Mouse (Mus musculus) liver, postnatal 0 days (tissue): Measurements from ENCODE around the gene Entpd8. TPM values are rescaled to one million over a fixed set of nuclear protein-coding genes. Genes with fewer than 3 reads are reported as not detected.
A peak's percentile ranks its signal among the peaks of the same experiment; 100 is the strongest.

Experiments
- ATAC-seq: fragments of 200-750 bp; cut with Nextera tagmentation; 2 replicates; pipeline ENCODE4 v1.8.0; 2017; ENCODE audit warnings: mild to moderate bottlenecking, moderate library complexity
- DNase-seq: peaks from one replicate; pipeline ENCODE4 v3.0.0-alpha.2; 2016
- H3K27ac ChIP-seq: fragments of 300-500 bp; sonication (generic); 2 replicates; pipeline ENCODE4 v1.5.1; 2014; ENCODE audit warnings: antibody characterized with exemption, moderate library complexity, mild to moderate bottlenecking, low read depth
- H3K27me3 ChIP-seq: fragments of 300-500 bp; sonication (generic); 2 replicates; pipeline ENCODE4 v1.6.1; 2014; ENCODE audit warnings: low read length, control low read depth, mixed read lengths; ENCODE audit not compliant: insufficient read depth
- H3K36me3 ChIP-seq: fragments of 300-500 bp; sonication (generic); replicated peaks from 2 replicates; pipeline ENCODE4 v1.6.1; 2014; ENCODE audit warnings: mild to moderate bottlenecking, control low read depth, low read length, moderate library complexity, mixed read lengths; ENCODE audit not compliant: insufficient read depth
- H3K4me1 ChIP-seq: fragments of 300-500 bp; sonication (generic); 2 replicates; pipeline ENCODE4 v1.6.1; 2014; ENCODE audit warnings: antibody characterized with exemption, mild to moderate bottlenecking, control low read depth; ENCODE audit not compliant: insufficient read depth
- H3K4me2 ChIP-seq: fragments of 300-500 bp; sonication (generic); 2 replicates; pipeline ENCODE4 v1.6.1; 2014; ENCODE audit warnings: low read depth, mild to moderate bottlenecking, low read length, moderate library complexity, mixed read lengths
- H3K4me3 ChIP-seq: fragments of 300-500 bp; sonication (generic); 2 replicates; pipeline ENCODE4 v1.5.1; 2014; ENCODE audit warnings: low read depth, low read length
- H3K9ac ChIP-seq: fragments of 300-500 bp; sonication (generic); replicated peaks from 2 replicates; pipeline ENCODE4 v1.6.1; 2014; ENCODE audit warnings: mild to moderate bottlenecking, moderate library complexity
- H3K9me3 ChIP-seq: fragments of 300-500 bp; sonication (generic); 2 replicates; pipeline ENCODE4 v1.6.1; 2016; ENCODE audit warnings: mild to moderate bottlenecking, control low read depth, low read length, mixed read lengths
- CTCF ChIP-seq: sonication (generic); IDR thresholded peaks from 2 replicates; pipeline ENCODE4 v1.5.1; 2016; ENCODE audit warnings: antibody characterized with exemption, low read depth
- EP300 ChIP-seq: IDR thresholded peaks from 2 replicates; pipeline ENCODE4 v1.6.1; 2016; ENCODE audit warnings: antibody characterized with exemption, low read depth, mild to moderate bottlenecking
- WGBS: fragments of 180-500 bp; shearing (Covaris S2); extraction: QIAGEN DNeasy Blood & Tissue Kit; methylation state at CpG from one replicate; pipeline ENCODE4 v1.1.7; 2014; ENCODE audit not compliant: insufficient replicate concordance; 5-methylcytosine and 5-hydroxymethylcytosine counted together
- microRNA-seq: library from miRNA; unstranded; fragments of <30 nt; microRNA quantifications from one replicate; pipeline ENCODE4, GENCODE M21; 2016
- polyA plus RNA-seq: library from polyadenylated mRNA; unstranded; fragments of >200 nt; fragmentation: Nextera tagmentation; extraction: Ambion mirVana; gene quantifications from 2 replicates; pipeline ENCODE4 v1.2.1, GENCODE M21; 2015

The Entpd8 gene
- polyA plus RNA-seq, 1 experiment from 2014 or later, result 25.9 TPM

DNA sequence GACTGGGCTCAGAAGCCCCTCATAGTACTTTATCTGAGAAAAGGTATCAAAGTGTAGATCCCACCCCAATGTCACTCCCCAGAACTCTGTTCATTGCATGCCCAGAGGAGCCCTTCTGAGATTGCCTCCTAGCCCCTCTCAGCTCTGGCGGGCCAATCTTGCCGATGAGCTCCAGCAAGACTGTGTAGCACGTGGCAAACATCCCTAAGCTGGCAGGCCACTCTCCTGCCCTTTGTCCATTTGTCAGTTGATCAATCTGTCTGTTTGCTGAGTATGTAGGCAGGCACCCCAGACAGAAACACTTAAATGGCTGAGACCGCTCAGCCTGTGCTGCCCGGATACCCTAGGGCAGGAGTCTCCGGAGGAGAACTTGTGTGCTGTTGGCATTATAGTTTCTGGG, 45.0 kb downstream of the Entpd8 start:
- 73% methylated on average over 6 of the region's 6 CpGs for WGBS
- Histone ChIP-seq H3K27ac (no peak overlapping the region), H3K4me2 (no peak overlapping the region), H3K4me3 (no peak overlapping the region), H3K36me3 (no peaks in the 10 kb centered on the region), H3K9ac (no peak overlapping the region), H3K27me3 (no peaks in the 10 kb centered on the region), H3K9me3 (no peaks in the 10 kb centered on the region), H3K4me1 (peaks cover 17% of the 10 kb centered on the region)
- TF ChIP-seq EP300 (no peak), CTCF (no peak)
- ATAC-seq (peak; percentile 68; the same call in 1 of the 2 replicates), DNase-seq (no peak)

- Histone ChIP-seq H3K27ac (no peak overlapping the region), H3K4me1 (peaks cover 17% of the 10 kb centered on the region), H3K4me2 (no peak overlapping the region), H3K4me3 (no peak overlapping the region), H3K9ac (no peak overlapping the region), H3K36me3 (no peaks in the 10 kb centered on the region), H3K27me3 (no peaks in the 10 kb centered on the region), H3K9me3 (no peaks in the 10 kb centered on the region)
- ATAC-seq, result 0 out of 2 replicates have a peak, but pooled peaks have one; percentile 3
- 76% methylated on average over 19 of the region's 19 CpGs for WGBS
- DNase-seq, result no peak
- TF ChIP-seq CTCF (no peak), EP300 (no peak)
These were observed 46.2 kb downstream of the Entpd8 start for GRCm38 (mm10) chr2:25126011-25127010.

DNA sequence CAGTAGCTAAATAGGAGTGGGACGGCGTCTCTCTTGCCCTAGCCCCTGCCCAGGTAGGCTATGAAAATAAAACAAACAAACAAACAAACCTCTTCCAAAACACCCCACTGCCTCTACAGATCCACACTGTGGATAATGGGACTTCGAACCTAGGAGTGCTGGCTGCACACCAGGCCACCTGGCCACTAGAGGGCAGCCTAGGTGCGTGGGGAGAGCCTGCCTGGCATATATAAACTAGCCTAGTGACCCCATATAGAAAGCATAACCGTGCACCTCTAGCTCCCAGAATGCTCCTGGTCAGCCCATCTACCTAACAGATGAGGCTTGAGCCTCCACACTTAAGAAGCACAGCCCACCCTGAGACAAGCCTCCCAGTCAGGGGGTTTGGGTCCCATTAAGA, 47.1 kb downstream of the Entpd8 start:
- Histone ChIP-seq H3K9ac (no peak overlapping the region), H3K36me3 (no peaks in the 10 kb centered on the region), H3K27ac (no peak overlapping the region), H3K4me3 (no peak overlapping the region), H3K27me3 (no peaks in the 10 kb centered on the region), H3K4me1 (peaks cover 17% of the 10 kb centered on the region), H3K4me2 (no peak overlapping the region), H3K9me3 (no peaks in the 10 kb centered on the region)
- DNase-seq, result peak; percentile 83
- TF ChIP-seq CTCF (peak; percentile 98), EP300 (no peak)
- 36% methylated on average over 5 of the region's 5 CpGs for WGBS
- ATAC-seq, result peak; percentile 78

GRCm38 (mm10) chr2:25128072-25128471, 48.0 kb downstream of the Entpd8 start:
- Histone ChIP-seq H3K4me2 (no peak overlapping the region), H3K27ac (no peak overlapping the region), H3K27me3 (no peaks in the 10 kb centered on the region), H3K9me3 (no peaks in the 10 kb centered on the region), H3K4me3 (no peak overlapping the region), H3K36me3 (no peaks in the 10 kb centered on the region), H3K4me1 (peaks cover 17% of the 10 kb centered on the region), H3K9ac (no peak overlapping the region)
- ATAC-seq (no peak), DNase-seq (no peak)
- no peak for TF ChIP-seq CTCF
- TF ChIP-seq EP300, result no peak
- 78% methylated on average over 11 of the region's 11 CpGs for WGBS

DNA sequence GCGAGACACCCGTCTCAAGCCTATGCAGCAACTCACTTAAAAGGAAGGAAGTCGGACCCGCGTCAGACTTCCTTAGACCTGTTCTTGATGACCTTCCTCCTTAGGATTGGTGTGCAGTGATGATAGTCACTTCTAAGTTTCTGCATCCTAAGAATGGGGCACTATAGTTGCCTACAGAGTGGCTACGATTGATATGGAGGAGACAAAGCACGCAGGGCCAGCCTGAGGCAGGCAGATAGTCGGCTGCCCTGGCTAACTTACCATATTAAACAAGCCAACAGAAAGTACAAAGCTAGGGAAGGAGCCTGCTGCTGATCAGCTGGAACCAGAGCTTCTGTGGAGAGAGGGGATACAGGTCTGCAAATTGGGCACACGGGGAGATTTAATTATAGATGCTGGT, 51.5 kb downstream of the Entpd8 start:
- ATAC-seq, result peak; percentile 54
- DNase-seq, result no peak
- WGBS, result 28% methylated on average over 9 of the region's 9 CpGs

More for the DNA sequence above, 51.5 kb downstream of the Entpd8 start:
- no peak overlapping the region for H3K27ac ChIP-seq
- no peaks in the 10 kb centered on the region for H3K27me3 ChIP-seq
- H3K4me3 ChIP-seq, result no peak overlapping the region
- no peak overlapping the region for H3K9ac ChIP-seq
- H3K4me1 ChIP-seq, result 0 out of 2 replicates have a peak, but pooled peaks cover 3% of the 10 kb centered on the region
- H3K36me3 ChIP-seq, result no peaks in the 10 kb centered on the region
- no peaks in the 10 kb centered on the region for H3K9me3 ChIP-seq
- TF ChIP-seq EP300 (0 out of 2 replicates have a peak, but pooled peaks have one; percentile 60), CTCF (no peak)
- H3K4me2 ChIP-seq, result no peak overlapping the region; the same call in 1 of the 2 replicates

Small RNA genes lying within 50 kb of the gene (microRNA-seq; reads per million reads assigned to microRNA genes)
- not detected for gene Gm24328
- gene Mir7664, result not detected

Other genes with a start within 250 kb of the Entpd8 start
- gene Ehmt1, start 160.7 kb upstream of the Entpd8 start, polyA plus RNA-seq, result 9.1 and 12.3 TPM in 2 replicates
- 16.2 and 16.7 TPM in 2 replicates for gene Arrdc1, start 145.1 kb upstream of the Entpd8 start, polyA plus RNA-seq
- 6.2 and 6.5 TPM in 2 replicates for gene Zmynd19, start 130.5 kb upstream of the Entpd8 start, polyA plus RNA-seq
- 6.4 and 7.0 TPM in 2 replicates for gene Dph7, start 117.9 kb upstream of the Entpd8 start, polyA plus RNA-seq
- gene Mrpl41, start 105.2 kb upstream of the Entpd8 start, polyA plus RNA-seq, result 81.8 and 83.1 TPM in 2 replicates
- 52.9 and 64.5 TPM in 2 replicates for gene Pnpla7, start 104.3 kb upstream of the Entpd8 start, polyA plus RNA-seq
- gene Nsmf, start 25.9 kb upstream of the Entpd8 start, polyA plus RNA-seq, result 29.0 and 32.1 TPM in 2 replicates
- gene Noxa1, start 14.8 kb downstream of the Entpd8 start, polyA plus RNA-seq, result 0.52 and 0.59 TPM in 2 replicates
- 1.3 and 1.7 TPM in 2 replicates for gene Nrarp, start 100.5 kb downstream of the Entpd8 start, polyA plus RNA-seq
- gene Tor4a, start 116.6 kb downstream of the Entpd8 start, polyA plus RNA-seq, result 5.4 and 6.0 TPM in 2 replicates
- 19.3 and 22.3 TPM in 2 replicates for gene Nelfb, start 131.2 kb downstream of the Entpd8 start, polyA plus RNA-seq
- not detected in 2 replicates for gene Stpg3, start 134.3 kb downstream of the Entpd8 start, polyA plus RNA-seq
- gene Fam166a, start 138.4 kb downstream of the Entpd8 start, polyA plus RNA-seq, result not detected in 2 replicates
- 263 and 294 TPM in 2 replicates for gene Tubb4b, start 144.4 kb downstream of the Entpd8 start, polyA plus RNA-seq
- not detected in 2 replicates for gene Slc34a3, start 154.1 kb downstream of the Entpd8 start, polyA plus RNA-seq
- gene Rnf224, start 156.5 kb downstream of the Entpd8 start, polyA plus RNA-seq, result not detected in 2 replicates
- 0.11 TPM in 1 of 2 replicates, not detected in the other for gene Rnf208, start 162.0 kb downstream of the Entpd8 start, polyA plus RNA-seq
- not detected in 2 replicates for gene Cysrt1, start 162.1 kb downstream of the Entpd8 start, polyA plus RNA-seq
- 1.2 and 1.4 TPM in 2 replicates for gene AL732309.1, start 166.6 kb downstream of the Entpd8 start, polyA plus RNA-seq
- 34.0 and 37.1 TPM in 2 replicates for gene Tmem203, start 175.1 kb downstream of the Entpd8 start, polyA plus RNA-seq
- gene Tprn, start 182.3 kb downstream of the Entpd8 start, polyA plus RNA-seq, result 5.3 TPM in 2 replicates
- 77.2 and 81.7 TPM in 2 replicates for gene Ssna1, start 192.1 kb downstream of the Entpd8 start, polyA plus RNA-seq
- 19.8 and 22.8 TPM in 2 replicates for gene Anapc2, start 192.2 kb downstream of the Entpd8 start, polyA plus RNA-seq
- not detected in 2 replicates for gene Tmem210, start 207.8 kb downstream of the Entpd8 start, polyA plus RNA-seq
- gene Lrrc26, start 209.6 kb downstream of the Entpd8 start, polyA plus RNA-seq, result not detected in 2 replicates
- gene Grin1, start 238.9 kb downstream of the Entpd8 start, polyA plus RNA-seq, result not detected in 2 replicates